Mouse (Mus musculus): Measurements from ENCODE around the gene Ppa1. TPM values are rescaled to one million over a fixed set of nuclear protein-coding genes. Genes with fewer than 3 reads are reported as not detected.

The Ppa1 gene
- polyA plus RNA-seq, 1 experiment from 2014 or later, result 193 TPM

Other genes with a start within 250 kb of the Ppa1 start
- 0.38 and 0.42 TPM in 2 replicates for gene Nodal, start 230.6 kb upstream of the Ppa1 start, polyA plus RNA-seq (2015; fragmentation: Nextera tagmentation; extraction: Ambion mirVana)
- gene Eif4ebp2, start 195.9 kb upstream of the Ppa1 start, polyA plus RNA-seq (2015; fragmentation: Nextera tagmentation; extraction: Ambion mirVana), result 69.4 and 70.0 TPM in 2 replicates
- 8.1 and 8.4 TPM in 2 replicates for gene Lrrc20, start 172.8 kb upstream of the Ppa1 start, polyA plus RNA-seq (2015; fragmentation: Nextera tagmentation; extraction: Ambion mirVana)
- 0.12 and 0.21 TPM in 2 replicates for gene Npffr1, start 53.1 kb upstream of the Ppa1 start, polyA plus RNA-seq (2015; fragmentation: Nextera tagmentation; extraction: Ambion mirVana)
- gene Sar1a, start 31.7 kb downstream of the Ppa1 start, polyA plus RNA-seq (2015; fragmentation: Nextera tagmentation; extraction: Ambion mirVana), result 225 and 236 TPM in 2 replicates
- 33.0 and 36.5 TPM in 2 replicates for gene Tysnd1, start 47.0 kb downstream of the Ppa1 start, polyA plus RNA-seq (2015; fragmentation: Nextera tagmentation; extraction: Ambion mirVana)
- gene Aifm2, start 66.7 kb downstream of the Ppa1 start, polyA plus RNA-seq (2015; fragmentation: Nextera tagmentation; extraction: Ambion mirVana), result 19.6 and 20.5 TPM in 2 replicates
- 155 and 156 TPM in 2 replicates for gene H2afy2, start 135.6 kb downstream of the Ppa1 start, polyA plus RNA-seq (2015; fragmentation: Nextera tagmentation; extraction: Ambion mirVana)

Data from kidney, embryonic 15.5 days (tissue).